Mouse (Mus musculus) myocyte (in vitro differentiated cells): ENCODE measurements around the gene Snap29. TPM values are rescaled to one million over a fixed set of nuclear protein-coding genes. Genes with fewer than 3 reads are reported as not detected.

Source experiments
- H3K27me3 ChIP-seq: one replicate; pipeline ENCODE4 v1.6.1; 2011; ENCODE audit not compliant: control insufficient read depth, insufficient read depth, insufficient read length
- H3K36me3 ChIP-seq: one replicate; pipeline ENCODE4 v1.6.1; 2011; ENCODE audit not compliant: control insufficient read depth, insufficient read depth
- H3K4me2 ChIP-seq: one replicate; pipeline ENCODE4 v1.6.1; 2011; ENCODE audit warnings: low read depth, control low read depth
- H3K4me3 ChIP-seq: one replicate; pipeline ENCODE4 v1.5.1; 2011; ENCODE audit warnings: mild to moderate bottlenecking, control low read depth, moderate library complexity
- H3K79me2 ChIP-seq: one replicate; pipeline ENCODE4 v1.6.1; 2011; ENCODE audit not compliant: control insufficient read depth, insufficient read depth
- H3ac ChIP-seq: one replicate; pipeline ENCODE4 v1.6.1; 2011; ENCODE audit not compliant: control insufficient read depth, insufficient read length
- MYOD1 ChIP-seq, 3 experiments: IDR thresholded peaks; one replicate each; pipeline ENCODE4 v1.6.1; 2011; ENCODE audit warnings: control low read depth in 2 of 3, low read depth in 2 of 3, mild to moderate bottlenecking in 2 of 3, moderate library complexity in 1 of 3; ENCODE audit not compliant: insufficient read length in 2 of 3, control insufficient read depth in 1 of 3
- MYOG ChIP-seq, 3 experiments: IDR thresholded peaks; one replicate each; pipeline ENCODE4 v1.6.1; 2011; ENCODE audit warnings: control low read depth in 2 of 3, low read depth in 2 of 3, mild to moderate bottlenecking in 2 of 3; ENCODE audit not compliant: insufficient read length in 2 of 3, control insufficient read depth in 1 of 3, insufficient read depth in 1 of 3
- polyA plus RNA-seq: library from polyadenylated mRNA; unstranded; fragments of >200 nt; fragmentation: generic; extraction: Trizol; gene quantifications from one replicate; pipeline ENCODE4 v1.2.1, GENCODE M21; 2012; ENCODE audit warnings: missing spikeins

Snap29 gene
- polyA plus RNA-seq, 1 experiment: 12.0 TPM

DNA sequence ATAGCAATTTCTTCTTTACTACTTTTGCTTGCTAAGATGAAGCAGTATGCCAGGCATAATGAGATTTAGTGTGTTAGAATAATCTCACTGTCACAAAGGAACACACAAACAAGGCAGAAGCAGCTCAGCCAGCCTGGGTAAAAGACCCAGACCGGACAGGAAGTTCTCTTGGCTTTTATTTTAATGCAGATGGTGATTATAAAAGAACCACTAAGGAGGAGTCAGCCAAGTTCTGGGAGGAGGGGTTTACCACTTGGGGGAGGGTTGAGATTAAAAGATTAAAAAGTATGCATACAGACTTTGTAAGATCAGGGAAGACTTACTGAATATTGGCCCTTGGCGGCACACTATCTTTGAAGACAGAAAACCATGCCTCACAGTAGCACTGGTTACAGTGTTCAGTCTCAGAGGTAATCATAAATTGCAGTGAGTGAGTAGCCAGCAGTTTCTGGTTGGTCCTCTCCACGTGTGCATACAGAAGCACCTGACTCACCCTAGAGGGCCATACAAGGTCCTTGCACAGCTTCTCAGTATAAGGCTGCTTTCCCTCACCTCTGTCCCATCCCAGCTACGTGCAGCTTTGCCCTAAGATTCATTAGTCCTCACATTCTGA is 72.7 kb downstream of the Snap29 start:
- peaks cover 4% of the 10 kb centered on the region for H3K36me3 ChIP-seq
- no peak overlapping the region for H3K4me2 ChIP-seq
- H3K4me3 ChIP-seq: no peak overlapping the region
- peaks cover 95% of the 10 kb centered on the region for H3K79me2 ChIP-seq
- no peaks in the 10 kb centered on the region for H3K27me3 ChIP-seq
- H3ac ChIP-seq: no peak overlapping the region
- TF ChIP-seq MYOG (IDR thresholded peaks at IDR 0.05; ENCODE audit: control insufficient read depth in 1 of 3, insufficient read depth in 1 of 3, insufficient read length in 2 of 3, low read depth in 2 of 3) (no peak), MYOD1 (IDR thresholded peaks at IDR 0.05; ENCODE audit: control insufficient read depth in 1 of 3, insufficient read length in 2 of 3, low read depth in 2 of 3) (no peak)

Other genes starting within 250 kb of the Snap29 start
- 124 TPM for gene Ube2l3, start 203.3 kb upstream of the Snap29 start, polyA plus RNA-seq
- gene Rimbp3, start 197.4 kb upstream of the Snap29 start, polyA plus RNA-seq: 0.07 TPM
- 1.1 TPM for gene Hic2, start 172.4 kb upstream of the Snap29 start, polyA plus RNA-seq
- gene Tmem191c, start 129.9 kb upstream of the Snap29 start, polyA plus RNA-seq: 2.7 TPM
- 0.10 TPM for gene Serpind1, start 74.6 kb upstream of the Snap29 start, polyA plus RNA-seq
- gene Pi4ka, start 328 bp downstream of the Snap29 start, polyA plus RNA-seq: 37.8 TPM
- gene Crkl, start 46.0 kb downstream of the Snap29 start, polyA plus RNA-seq: 14.8 TPM
- gene Aifm3, start 83.6 kb downstream of the Snap29 start, polyA plus RNA-seq: 0.02 TPM
- 84.7 TPM for gene Lztr1, start 102.7 kb downstream of the Snap29 start, polyA plus RNA-seq
- 42.6 TPM for gene Thap7, start 125.2 kb downstream of the Snap29 start, polyA plus RNA-seq
- gene Lrrc74b, start 155.3 kb downstream of the Snap29 start, polyA plus RNA-seq: 0.08 TPM
- 3.3 TPM for gene P2rx6, start 155.9 kb downstream of the Snap29 start, polyA plus RNA-seq
- 1.1 TPM for gene Slc7a4, start 177.2 kb downstream of the Snap29 start, polyA plus RNA-seq
- 15.2 TPM for gene Smpd4, start 213.4 kb downstream of the Snap29 start, polyA plus RNA-seq
- 1.5 TPM for gene Ccdc74a, start 240.5 kb downstream of the Snap29 start, polyA plus RNA-seq